Mouse (Mus musculus) liver, embryonic 14.5 days (tissue): ENCODE measurements around the gene Acss2. TPM values are rescaled to one million over a fixed set of nuclear protein-coding genes. Genes with fewer than 3 reads are reported as not detected.
A peak's percentile ranks its signal among the peaks of the same experiment; 100 is the strongest.

Experiments
- ATAC-seq: fragments of 200-750 bp; cut with Nextera tagmentation; 2 replicates; pipeline ENCODE4 v1.8.0; 2017; ENCODE audit warnings: moderate number of reproducible peaks, mild to moderate bottlenecking, moderate library complexity; ENCODE audit not compliant: insufficient read depth
- DNase-seq, 3 experiments: peaks; one replicate each; pipeline ENCODE4 v3.0.0-alpha.2; 2012 to 2013; ENCODE audit warnings: low read depth in 3 of 3, low spot score in 3 of 3
- H3K27ac ChIP-seq: fragments of 300-500 bp; sonication (generic); 2 replicates; pipeline ENCODE4 v1.5.1; 2014; ENCODE audit warnings: moderate library complexity, mild to moderate bottlenecking, control low read depth, inconsistent platforms
- H3K27me3 ChIP-seq: fragments of 300-500 bp; sonication (generic); 2 replicates; pipeline ENCODE4 v1.6.1; 2014; ENCODE audit warnings: mild to moderate bottlenecking, low read length, moderate library complexity; ENCODE audit not compliant: control insufficient read depth, insufficient read depth
- H3K36me3 ChIP-seq: fragments of 300-500 bp; sonication (generic); replicated peaks from 2 replicates; pipeline ENCODE4 v1.6.1; 2014; ENCODE audit warnings: low read depth; ENCODE audit not compliant: control insufficient read depth, insufficient read depth
- H3K4me1 ChIP-seq, 2 experiments: fragments of 200-500 bp in 1 of 2; fragments of 300-500 bp in 1 of 2; sonication (generic) in 1 of 2; replicated peaks; 2 replicates each; pipeline ENCODE4 v1.6.1; 2012 to 2014; ENCODE audit warnings: antibody characterized with exemption in 1 of 2, inconsistent platforms in 1 of 2, low read length in 1 of 2; ENCODE audit not compliant: control insufficient read depth in 2 of 2, insufficient read depth in 2 of 2
- H3K4me2 ChIP-seq: fragments of 300-500 bp; sonication (generic); 2 replicates; pipeline ENCODE4 v1.6.1; 2014; ENCODE audit warnings: low read depth, mild to moderate bottlenecking, control low read depth, moderate library complexity
- H3K4me3 ChIP-seq, 2 experiments: fragments of 200-500 bp in 1 of 2; fragments of 300-500 bp in 1 of 2; sonication (generic) in 1 of 2; 2 replicates each; pipeline ENCODE4 v1.5.1; 2012 to 2014; ENCODE audit warnings: low read depth in 2 of 2, low read length in 2 of 2, mild to moderate bottlenecking in 2 of 2, control low read depth in 1 of 2, inconsistent platforms in 1 of 2, moderate library complexity in 1 of 2; ENCODE audit not compliant: insufficient read depth in 1 of 2
- H3K9ac ChIP-seq: fragments of 300-500 bp; sonication (generic); replicated peaks from 2 replicates; pipeline ENCODE4 v1.6.1; 2014; ENCODE audit warnings: mild to moderate bottlenecking, control low read depth, moderate library complexity
- H3K9me3 ChIP-seq: fragments of 300-500 bp; sonication (generic); 2 replicates; pipeline ENCODE4 v1.6.1; 2016; ENCODE audit warnings: low read length, mixed read lengths; ENCODE audit not compliant: control insufficient read depth
- CTCF ChIP-seq: IDR thresholded peaks from 2 replicates; pipeline ENCODE4 v1.5.1; 2016; ENCODE audit warnings: antibody characterized with exemption, low read depth, control low read depth
- EP300 ChIP-seq: IDR thresholded peaks from 2 replicates; pipeline ENCODE4 v1.6.1; 2016; ENCODE audit warnings: antibody characterized with exemption, low read depth
- WGBS: fragments of 180-500 bp; shearing (Covaris S2); extraction: QIAGEN DNeasy Blood & Tissue Kit; methylation state at CpG from one replicate; pipeline ENCODE4 v1.1.7; 2014; ENCODE audit not compliant: insufficient replicate concordance; 5-methylcytosine and 5-hydroxymethylcytosine counted together
- polyA plus RNA-seq, 2 experiments: library from polyadenylated mRNA; depleted of rRNA in 1 of 2; stranded (reverse) in 1 of 2; unstranded in 1 of 2; fragments of >200 nt; fragmentation: Nextera tagmentation in 1 of 2; extraction: Ambion mirVana in 1 of 2; gene quantifications; 2 replicates each; pipeline versions ENCODE4 v1.2.1 to v1.2.3; 2012 to 2014

Acss2 gene
- polyA plus RNA-seq, 2 experiments = 13.8 to 18.3 TPM

- H3K4me1 ChIP-seq = peaks cover 48 to 60% of the 10 kb centered on the region in 2 experiments
- ATAC-seq (no peak), DNase-seq (no peak)
- H3K9me3 ChIP-seq = no peaks in the 10 kb centered on the region
- WGBS = 22% methylated on average over 6 of the region's 6 CpGs
- peak overlapping the region in 1 of 2 experiments; percentile 36; a peak in 1 of 4 replicates for H3K4me3 ChIP-seq
- H3K36me3 ChIP-seq = no peaks in the 10 kb centered on the region
- no peak for TF ChIP-seq CTCF
- TF ChIP-seq EP300 = no peak
- peak overlapping the region; percentile 38 for H3K9ac ChIP-seq
- peak overlapping the region; percentile 58 for H3K27ac ChIP-seq
- H3K4me2 ChIP-seq = peak overlapping the region; percentile 48
- H3K27me3 ChIP-seq = no peaks in the 10 kb centered on the region
Measured at GRCm38 (mm10) chr2:155616971-155617370, 99.2 kb downstream of the Acss2 start.

- TF ChIP-seq EP300 (no peak), CTCF (peak; percentile 98)
- H3K9me3 ChIP-seq = no peaks in the 10 kb centered on the region
- no peak overlapping the region for H3K4me2 ChIP-seq
- 16% methylated on average over 8 of the region's 8 CpGs for WGBS
- no peaks in the 10 kb centered on the region for H3K27me3 ChIP-seq
- H3K9ac ChIP-seq = no peak overlapping the region
- H3K4me1 ChIP-seq = peaks cover 36 to 37% of the 10 kb centered on the region in 2 experiments
- DNase-seq (peak; percentile 57 to 75 (median 59)), ATAC-seq (peak; percentile 73)
- no peak overlapping the region for H3K4me3 ChIP-seq
- H3K36me3 ChIP-seq = no peaks in the 10 kb centered on the region
- H3K27ac ChIP-seq = peak overlapping the region; percentile 14; the same call in 1 of the 2 replicates
Measured at GRCm38 (mm10) chr2:155619817-155620216, 102.1 kb downstream of the Acss2 start.

GRCm38 (mm10) chr2:155622606-155623005 lies 104.9 kb downstream of the Acss2 start:
- Histone ChIP-seq H3K27me3 (peaks cover 6% of the 10 kb centered on the region), H3K4me3 (no peak overlapping the region), H3K27ac (no peak overlapping the region), H3K36me3 (no peaks in the 10 kb centered on the region), H3K9ac (no peak overlapping the region), H3K4me2 (no peak overlapping the region), H3K9me3 (no peaks in the 10 kb centered on the region), H3K4me1 (peaks cover 19% of the 10 kb centered on the region in 2 experiments)
- ATAC-seq = no peak
- no peak for DNase-seq
- 22% methylated on average over 11 of the region's 11 CpGs for whole genome bisulfite sequencing
- TF ChIP-seq EP300 (no peak), CTCF (peak; percentile 23; the same call in 1 of the 2 replicates)

GRCm38 (mm10) chr2:155623996-155624395 lies 106.2 kb downstream of the Acss2 start:
- Histone ChIP-seq H3K27me3 (peaks cover 20% of the 10 kb centered on the region), H3K4me2 (no peak overlapping the region), H3K9ac (no peak overlapping the region), H3K4me1 (peaks cover 7 to 10% of the 10 kb centered on the region in 2 experiments), H3K27ac (no peak overlapping the region), H3K36me3 (no peaks in the 10 kb centered on the region), H3K4me3 (no peak overlapping the region), H3K9me3 (no peaks in the 10 kb centered on the region)
- ATAC-seq (no peak), DNase-seq (no peak)
- TF ChIP-seq EP300 (no peak), CTCF (no peak)
- 64% methylated on average over 6 of the region's 6 CpGs for WGBS

- peaks cover 27% of the 10 kb centered on the region for H3K27me3 ChIP-seq
- peak; percentile 36; the same call in 1 of the 2 replicates for ATAC-seq
- TF ChIP-seq EP300 (no peak), CTCF (peak; percentile 92)
Measured at GRCm38 (mm10) chr2:155624730-155625129, 107.0 kb downstream of the Acss2 start.

More at GRCm38 (mm10) chr2:155624730-155625129, 107.0 kb downstream of the Acss2 start:
- 21% methylated on average over 10 of the region's 10 CpGs for WGBS
- Histone ChIP-seq H3K4me3 (no peak overlapping the region), H3K9ac (no peak overlapping the region), H3K36me3 (no peaks in the 10 kb centered on the region), H3K27ac (no peak overlapping the region), H3K9me3 (no peaks in the 10 kb centered on the region), H3K4me1 (peaks cover under 1 to 3% of the 10 kb centered on the region in 2 experiments; a peak in 2 of 4 replicates), H3K4me2 (no peak overlapping the region)
- DNase-seq = peak; percentile 59 to 75 (median 60)
